Mouse (Mus musculus) kidney, postnatal 14 days (tissue): ENCODE data around the gene Cnot6l.

ENCODE experiments used
- DNase-seq: peaks from one replicate; pipeline ENCODE4 v3.0.0; 2022; ENCODE audit warnings: mixed read lengths

The Cnot6l gene

GRCm38 (mm10) chr5:96161263-96161577 is 2.8 kb downstream of the Cnot6l start:
- DNase-seq: no peak

- DNase-seq: peak; percentile 59
Measured at GRCm38 (mm10) chr5:96160467-96161262, 3.3 kb downstream of the Cnot6l start.

- DNase-seq: no peak
Measured at GRCm38 (mm10) chr5:96142351-96142750, 21.6 kb downstream of the Cnot6l start.

- DNase-seq: no peak
Measured at GRCm38 (mm10) chr5:96130683-96131082, 33.3 kb downstream of the Cnot6l start.

- DNase-seq: no peak
Measured at GRCm38 (mm10) chr5:96126856-96127255, 37.1 kb downstream of the Cnot6l start.

- no peak for DNase-seq
Measured at GRCm38 (mm10) chr5:96114943-96115342, 49.0 kb downstream of the Cnot6l start.

- no peak for DNase-seq
Measured at GRCm38 (mm10) chr5:96104644-96105043, 59.3 kb downstream of the Cnot6l start.

- no peak for DNase-seq
Measured at GRCm38 (mm10) chr5:96091468-96091867, 72.5 kb downstream of the Cnot6l start.

- no peak for DNase-seq
Measured at GRCm38 (mm10) chr5:96085324-96085723, 78.6 kb downstream of the Cnot6l start.

GRCm38 (mm10) chr5:96079026-96079425 is 84.9 kb downstream of the Cnot6l start:
- DNase-seq: no peak

- DNase-seq: no peak
Measured at GRCm38 (mm10) chr5:96065591-96065990, 98.4 kb downstream of the Cnot6l start.

GRCm38 (mm10) chr5:96042492-96042891 is 121.5 kb downstream of the Cnot6l start:
- DNase-seq: no peak

- DNase-seq: no peak
Measured at GRCm38 (mm10) chr5:96041507-96042104, 122.4 kb downstream of the Cnot6l start.

GRCm38 (mm10) chr5:96039188-96039840 is 124.7 kb downstream of the Cnot6l start:
- DNase-seq: no peak

- peak; percentile 35 for DNase-seq
Measured at GRCm38 (mm10) chr5:96037684-96038121, 126.3 kb downstream of the Cnot6l start.

GRCm38 (mm10) chr5:96036125-96036672 is 127.8 kb downstream of the Cnot6l start:
- peak; percentile 7 for DNase-seq

GRCm38 (mm10) chr5:96034101-96034500 is 129.9 kb downstream of the Cnot6l start:
- DNase-seq: no peak

- no peak for DNase-seq
Measured at GRCm38 (mm10) chr5:96029821-96030220, 134.2 kb downstream of the Cnot6l start.
